Mouse (Mus musculus): Measurements from ENCODE around the gene Gm9803.
A peak's percentile ranks its signal among the peaks of the same experiment; 100 is the strongest.

DNA sequence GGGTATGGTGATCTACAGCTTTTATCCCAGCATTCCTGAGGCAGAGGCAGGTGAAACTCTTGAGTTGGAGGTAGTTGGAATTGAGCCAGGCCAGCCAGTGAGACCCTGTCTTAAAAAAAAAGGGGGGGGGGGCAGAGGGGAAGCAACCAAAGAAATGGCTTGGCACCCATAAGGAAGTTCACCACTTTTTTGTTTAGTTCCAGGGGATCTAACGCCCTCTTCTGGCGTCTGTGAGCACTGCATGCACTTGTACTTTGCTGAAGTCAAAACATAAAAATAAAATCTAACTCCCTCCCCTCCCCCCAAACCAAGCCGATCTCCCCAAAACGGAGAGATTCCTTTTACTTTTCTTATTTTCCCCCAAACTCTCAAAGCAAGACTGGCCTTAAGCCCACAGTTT lies 48.5 kb upstream of the Gm9803 start:
- no peak for TF ChIP-seq POLR2A (IDR thresholded peaks at IDR 0.05; ENCODE audit: borderline replicate concordance, extremely low read depth, low read depth, low read length)
- TF ChIP-seq CTCF (IDR thresholded peaks at IDR 0.05; ENCODE audit: insufficient read depth, low read length), result peak; percentile 24; the same call in 1 of the 2 replicates
